Mouse (Mus musculus) midbrain, embryonic 13.5 days (tissue): ENCODE results near the gene Rap1gap2. TPM values are rescaled to one million over a fixed set of nuclear protein-coding genes. Genes with fewer than 3 reads are reported as not detected.
A peak's percentile ranks its signal among the peaks of the same experiment; 100 is the strongest.

Experiments
- ATAC-seq: fragments of 200-750 bp; cut with Nextera tagmentation; 2 replicates; pipeline ENCODE4 v1.8.0; 2017; ENCODE audit warnings: mild to moderate bottlenecking, moderate TSS enrichment, moderate library complexity
- H3K27ac ChIP-seq: fragments of 300-500 bp; sonication (generic); 2 replicates; pipeline ENCODE4 v1.5.1; 2015; ENCODE audit warnings: inconsistent platforms, mild to moderate bottlenecking, moderate library complexity
- H3K27me3 ChIP-seq: fragments of 300-500 bp; sonication (generic); 2 replicates; pipeline ENCODE4 v1.6.1; 2015; ENCODE audit warnings: mild to moderate bottlenecking, inconsistent platforms
- H3K36me3 ChIP-seq: fragments of 300-500 bp; sonication (generic); 2 replicates; pipeline ENCODE4 v1.6.1; 2015; ENCODE audit warnings: mild to moderate bottlenecking, inconsistent platforms
- H3K4me1 ChIP-seq: fragments of 300-500 bp; sonication (generic); replicated peaks from 2 replicates; pipeline ENCODE4 v1.6.1; 2015; ENCODE audit warnings: inconsistent platforms
- H3K4me2 ChIP-seq: fragments of 300-500 bp; sonication (generic); replicated peaks from 2 replicates; pipeline ENCODE4 v1.6.1; 2015; ENCODE audit warnings: moderate library complexity, mild to moderate bottlenecking, inconsistent platforms
- H3K4me3 ChIP-seq: fragments of 300-500 bp; sonication (generic); replicated peaks from 2 replicates; pipeline ENCODE4 v1.5.1; 2015; ENCODE audit warnings: mild to moderate bottlenecking, inconsistent platforms
- H3K9ac ChIP-seq: fragments of 300-500 bp; sonication (generic); replicated peaks from 2 replicates; pipeline ENCODE4 v1.6.1; 2015; ENCODE audit warnings: mild to moderate bottlenecking, inconsistent platforms
- H3K9me3 ChIP-seq: fragments of 300-500 bp; sonication (generic); 2 replicates; pipeline ENCODE4 v1.6.1; 2016; ENCODE audit warnings: mild to moderate bottlenecking, inconsistent platforms
- WGBS: fragments of 180-500 bp; shearing (Covaris S2); methylation state at CpG from one replicate; pipeline ENCODE4 v1.1.7; 2015; 5-methylcytosine and 5-hydroxymethylcytosine counted together
- polyA plus RNA-seq: library from polyadenylated mRNA; unstranded; fragments of >200 nt; fragmentation: Nextera tagmentation; extraction: Ambion mirVana; gene quantifications from 2 replicates; pipeline ENCODE4 v1.2.1, GENCODE M21; 2015

Rap1gap2 gene
- polyA plus RNA-seq, 1 experiment from 2014 or later = 7.3 TPM

DNA sequence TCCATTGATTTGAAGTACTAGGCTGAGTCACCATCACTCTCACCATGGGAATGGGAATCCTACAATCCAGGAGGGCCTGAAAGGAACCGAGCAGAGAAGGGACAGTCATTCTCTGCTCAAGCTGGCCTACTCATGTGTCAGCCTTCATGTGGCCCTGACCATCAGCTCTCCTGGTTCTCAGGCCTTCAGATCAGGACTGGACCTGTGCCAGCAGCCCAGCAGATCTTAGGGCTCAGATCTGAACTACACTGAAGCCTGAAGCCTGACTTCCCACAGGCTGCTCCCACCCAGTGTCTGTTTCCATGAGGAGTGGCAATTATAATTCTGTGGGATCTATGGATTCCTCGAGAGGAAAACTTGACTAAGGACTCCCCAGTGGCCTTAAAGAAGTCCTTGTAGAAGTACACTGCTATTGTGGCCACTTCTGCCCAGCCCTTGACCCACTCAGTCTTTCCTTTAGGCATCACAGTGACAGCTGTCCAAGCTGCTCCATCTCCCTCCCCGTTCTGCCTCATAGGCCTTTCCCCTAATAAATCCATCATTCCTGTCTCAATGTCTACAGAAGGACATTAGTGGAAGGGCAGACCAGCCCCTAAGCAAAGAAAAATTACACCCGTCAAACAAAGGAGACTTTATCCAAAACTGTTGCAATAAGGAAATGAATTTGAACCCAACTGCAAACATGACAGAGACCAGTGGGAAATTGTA lies 231.4 kb downstream of the Rap1gap2 start:
- no peak for ATAC-seq

GRCm38 (mm10) chr11:74376847-74377246 lies 233.9 kb downstream of the Rap1gap2 start:
- no peaks in the 10 kb centered on the region for H3K36me3 ChIP-seq
- WGBS = 78% methylated on average over 3 of the region's 3 CpGs
- peak; percentile 89 for ATAC-seq
- H3K27me3 ChIP-seq = no peaks in the 10 kb centered on the region
- no peaks in the 10 kb centered on the region for H3K4me1 ChIP-seq
- no peak overlapping the region for H3K4me3 ChIP-seq
- no peak overlapping the region for H3K4me2 ChIP-seq
- H3K27ac ChIP-seq = no peak overlapping the region
- H3K9ac ChIP-seq = no peak overlapping the region
- H3K9me3 ChIP-seq = no peaks in the 10 kb centered on the region

More for the DNA sequence above, 231.4 kb downstream of the Rap1gap2 start:
- no peak overlapping the region for H3K4me2 ChIP-seq
- no peaks in the 10 kb centered on the region for H3K36me3 ChIP-seq
- WGBS = 65% methylated on average over 4 of the region's 4 CpGs
- H3K4me3 ChIP-seq = no peak overlapping the region
- no peaks in the 10 kb centered on the region for H3K9me3 ChIP-seq
- no peak overlapping the region for H3K9ac ChIP-seq
- no peak overlapping the region for H3K27ac ChIP-seq
- H3K27me3 ChIP-seq = no peaks in the 10 kb centered on the region
- no peaks in the 10 kb centered on the region for H3K4me1 ChIP-seq

DNA sequence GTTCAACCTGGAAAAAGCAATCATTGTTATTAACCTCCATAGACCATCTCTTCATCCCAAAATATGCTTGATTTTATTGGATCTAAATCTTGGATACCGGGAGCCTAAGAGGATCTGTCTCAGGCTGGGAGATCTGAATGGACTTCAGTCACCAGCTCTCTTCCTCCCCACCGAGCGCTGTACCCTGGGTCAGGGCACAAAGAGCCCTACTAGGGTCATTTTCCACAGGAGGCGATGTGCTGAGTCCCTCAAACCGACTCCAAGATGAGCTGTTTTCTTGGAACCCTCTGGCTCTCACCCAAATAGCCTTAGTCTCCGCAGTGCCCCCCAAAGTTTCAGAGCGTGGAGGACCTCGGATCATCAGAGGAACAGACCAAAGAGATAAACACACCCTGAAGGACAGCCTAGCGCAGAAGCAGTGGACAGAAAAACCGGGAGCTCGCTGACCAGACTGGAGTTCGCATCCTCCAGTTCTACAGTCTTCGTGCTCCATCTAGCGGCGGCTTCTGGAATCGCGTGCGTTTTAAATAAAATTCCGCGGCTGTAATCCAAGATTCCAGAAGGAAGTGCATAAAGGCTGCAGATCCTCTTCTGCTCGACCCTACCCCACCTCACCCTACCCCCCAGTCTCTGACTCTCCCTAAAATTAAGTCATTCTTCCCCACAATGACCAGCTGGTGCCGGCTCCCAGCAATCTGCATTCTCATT lies 239.2 kb downstream of the Rap1gap2 start:
- Histone ChIP-seq H3K27ac (no peak overlapping the region), H3K36me3 (no peaks in the 10 kb centered on the region), H3K4me2 (no peak overlapping the region), H3K4me1 (no peaks in the 10 kb centered on the region), H3K4me3 (no peak overlapping the region), H3K9ac (no peak overlapping the region), H3K27me3 (peaks cover 13% of the 10 kb centered on the region), H3K9me3 (no peaks in the 10 kb centered on the region)
- 12% methylated on average over 22 of the region's 22 CpGs for WGBS
- peak; percentile 77 for ATAC-seq

DNA sequence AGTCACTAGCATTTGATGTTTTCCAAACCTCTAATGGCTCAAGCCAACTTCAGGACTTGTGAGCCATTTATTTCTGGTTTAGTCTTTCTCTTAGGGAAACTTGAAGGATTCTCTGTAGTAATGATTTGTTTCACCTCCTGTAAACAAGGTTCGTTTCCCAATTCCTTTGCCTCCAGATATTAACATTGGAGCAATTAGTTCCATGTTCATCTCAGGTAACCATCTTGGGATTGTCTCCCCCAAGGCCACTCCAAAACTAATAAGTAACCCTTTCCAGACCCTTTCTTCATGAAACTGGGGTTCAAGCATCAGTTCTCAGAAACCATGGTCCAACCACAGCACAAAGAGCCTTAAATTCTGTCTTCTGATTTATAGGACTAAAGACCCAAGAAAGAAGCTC lies 248.9 kb downstream of the Rap1gap2 start, which contains the start of gene Olfr412:
Gene Olfr412, plus strand, starts transcription at position 301 of the 400 bp plus-strand sequence.
- Histone ChIP-seq H3K27me3 (no peaks in the 10 kb centered on the region), H3K9ac (no peak within 1 kb of the TSS), H3K27ac (no peak within 1 kb of the TSS), H3K4me2 (no peak within 1 kb of the TSS), H3K4me1 (no peaks in the 10 kb centered on the region), H3K9me3 (no peaks in the 10 kb centered on the region), H3K36me3 (no peaks in the 10 kb centered on the region), H3K4me3 (no peak within 1 kb of the TSS)
- 89% methylated on average over 1 of the region's 1 CpGs for WGBS
- ATAC-seq = no peak

DNA sequence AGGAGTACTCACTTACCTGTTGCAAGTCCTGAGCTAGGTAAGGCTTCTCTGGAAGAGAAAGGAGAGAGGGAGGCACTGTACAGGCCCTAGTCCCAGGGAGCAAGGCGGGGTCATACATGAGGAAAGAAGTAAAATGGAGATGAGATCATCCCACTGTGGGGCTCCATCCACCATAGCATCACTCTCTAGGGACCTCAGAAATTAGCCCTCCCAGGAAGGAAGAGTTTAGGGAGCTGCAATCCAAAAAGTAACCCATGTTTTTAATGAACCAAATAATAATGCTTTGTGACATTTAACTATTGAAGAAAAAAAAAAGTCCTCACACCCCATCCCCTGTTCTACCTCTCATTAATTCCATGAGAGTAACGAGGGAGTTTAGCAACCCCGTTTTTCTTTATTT lies 258.2 kb downstream of the Rap1gap2 start, which contains the start of gene Olfr411:
Gene Olfr411, minus strand, starts transcription at position 101 of the 400 bp plus-strand sequence.
- ATAC-seq = no peak
- Histone ChIP-seq H3K27me3 (no peaks in the 10 kb centered on the region), H3K36me3 (no peaks in the 10 kb centered on the region), H3K4me3 (no peak within 1 kb of the TSS), H3K4me1 (no peaks in the 10 kb centered on the region), H3K4me2 (no peak within 1 kb of the TSS), H3K9ac (no peak within 1 kb of the TSS), H3K27ac (no peak within 1 kb of the TSS), H3K9me3 (no peaks in the 10 kb centered on the region)
- 79% methylated on average over 3 of the region's 3 CpGs for WGBS

DNA sequence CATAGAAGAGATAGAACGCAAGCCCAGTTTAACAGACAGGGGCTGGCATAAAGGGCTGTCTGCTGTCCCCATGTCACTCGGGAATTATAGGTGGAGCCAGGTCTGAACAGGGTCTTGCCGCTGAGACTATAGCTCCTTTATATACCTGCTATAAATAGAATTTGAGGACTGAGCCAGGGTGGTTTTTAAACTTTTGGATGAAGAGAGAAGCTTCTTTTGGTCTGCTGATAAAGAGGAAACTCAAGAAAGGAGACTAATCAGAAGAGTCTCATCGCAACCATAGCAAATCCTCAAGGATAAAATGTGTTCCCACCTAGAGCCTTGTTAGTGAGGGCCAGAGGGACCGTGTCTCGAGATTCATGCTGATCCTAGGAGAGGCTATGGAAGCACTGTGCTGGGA lies 272.8 kb downstream of the Rap1gap2 start, which contains the start of gene Olfr410:
Gene Olfr410, minus strand, starts transcription at position 101 of the 400 bp plus-strand sequence.
- no peak within 1 kb of the TSS for H3K9ac ChIP-seq
- H3K4me3 ChIP-seq = no peak within 1 kb of the TSS
- no peaks in the 10 kb centered on the region for H3K9me3 ChIP-seq
- H3K27ac ChIP-seq = no peak within 1 kb of the TSS
- no peaks in the 10 kb centered on the region for H3K27me3 ChIP-seq
- no peaks in the 10 kb centered on the region for H3K4me1 ChIP-seq
- no peaks in the 10 kb centered on the region for H3K36me3 ChIP-seq
- 77% methylated on average over 6 of the region's 6 CpGs for WGBS
- no peak within 1 kb of the TSS for H3K4me2 ChIP-seq
- ATAC-seq = no peak

Other genes with a start within 250 kb of the Rap1gap2 start
- not detected in 2 replicates for gene Olfr412, start 248.8 kb downstream of the Rap1gap2 start, polyA plus RNA-seq
- 1.7 and 1.8 TPM in 2 replicates for gene Ccdc92b, start 8.7 kb upstream of the Rap1gap2 start, polyA plus RNA-seq
- gene Cluh, start 38.6 kb upstream of the Rap1gap2 start, polyA plus RNA-seq = 12.7 and 14.2 TPM in 2 replicates
- 59.6 and 66.9 TPM in 2 replicates for gene Pafah1b1, start 113.8 kb upstream of the Rap1gap2 start, polyA plus RNA-seq
- 55.2 and 56.4 TPM in 2 replicates for gene Mettl16, start 159.9 kb upstream of the Rap1gap2 start, polyA plus RNA-seq
- 8.4 and 9.1 TPM in 2 replicates for gene Mnt, start 220.0 kb upstream of the Rap1gap2 start, polyA plus RNA-seq